Mouse (Mus musculus) lung, adult 2 months (tissue): ENCODE data around the gene Acyp2.

Experiments
- CTCF ChIP-seq: fragments of 200-500 bp; IDR thresholded peaks from 2 replicates; pipeline ENCODE4 v1.5.1; 2011; ENCODE audit warnings: mild to moderate bottlenecking, low read length, control low read depth; ENCODE audit not compliant: insufficient read depth
- POLR2A ChIP-seq: fragments of 200-500 bp; IDR thresholded peaks from 2 replicates; pipeline ENCODE4 v1.6.1; 2011; ENCODE audit warnings: low read depth, mild to moderate bottlenecking, control low read depth, low read length, borderline replicate concordance; ENCODE audit errors: extremely low read depth

- no peak for TF ChIP-seq POLR2A
- TF ChIP-seq CTCF = no peak
Measured at GRCm38 (mm10) chr11:30618235-30618634, 31.2 kb downstream of the Acyp2 start.
